Mouse (Mus musculus) MEL (cell line): Measurements from ENCODE around the gene Mical3. TPM values are rescaled to one million over a fixed set of nuclear protein-coding genes. Genes with fewer than 3 reads are reported as not detected.

Experiments used
- DNase-seq: peaks from one replicate; pipeline ENCODE4 v3.0.0; 2011; ENCODE audit warnings: low read depth, low spot score
- H3K27ac ChIP-seq: 2 replicates; pipeline ENCODE4 v1.5.1; 2012; ENCODE audit warnings: low read depth, mild to moderate bottlenecking, control low read depth, low read length, moderate library complexity; ENCODE audit not compliant: control insufficient read depth
- H3K27me3 ChIP-seq, 2 experiments: fragments of 150-350 bp in 1 of 2; sonication (generic) in 1 of 2; 2 replicates each; pipeline ENCODE4 v1.6.1; 2012; ENCODE audit warnings: low read length in 2 of 2, mild to moderate bottlenecking in 2 of 2, improper control_type of control experiment in 1 of 2, moderate library complexity in 1 of 2; ENCODE audit not compliant: insufficient read depth in 2 of 2, control insufficient read depth in 1 of 2
- H3K36me3 ChIP-seq, 2 experiments: 2 replicates each; pipeline ENCODE4 v1.6.1; 2012 to 2014; ENCODE audit warnings: low read length in 2 of 2, improper control_type of control experiment in 1 of 2, inconsistent platforms in 1 of 2, mild to moderate bottlenecking in 1 of 2; ENCODE audit not compliant: insufficient read depth in 2 of 2, control insufficient read depth in 1 of 2
- H3K4me1 ChIP-seq, 2 experiments: fragments of 150-350 bp in 1 of 2; sonication (generic) in 1 of 2; 2 replicates each; pipeline ENCODE4 v1.6.1; 2012; ENCODE audit warnings: low read length in 2 of 2, improper control_type of control experiment in 1 of 2, mild to moderate bottlenecking in 1 of 2; ENCODE audit not compliant: insufficient read depth in 2 of 2, control insufficient read depth in 1 of 2
- H3K4me3 ChIP-seq, 2 experiments: fragments of 150-350 bp in 1 of 2; sonication (generic) in 1 of 2; 2 replicates each; pipeline ENCODE4 v1.5.1; 2012; ENCODE audit warnings: low read depth in 2 of 2, low read length in 2 of 2, mild to moderate bottlenecking in 2 of 2, moderate library complexity in 2 of 2, control low read depth in 1 of 2, improper control_type of control experiment in 1 of 2; ENCODE audit not compliant: control insufficient read depth in 1 of 2, insufficient read depth in 1 of 2
- H3K79me2 ChIP-seq: 2 replicates; pipeline ENCODE4 v1.6.1; 2012; ENCODE audit warnings: mild to moderate bottlenecking, low read length, moderate library complexity; ENCODE audit not compliant: control insufficient read depth, poor library complexity, insufficient read depth
- H3K9ac ChIP-seq: 2 replicates; pipeline ENCODE4 v1.6.1; 2012; ENCODE audit warnings: low read depth, mild to moderate bottlenecking, control low read depth, low read length, moderate library complexity; ENCODE audit not compliant: control insufficient read depth, poor library complexity, severe bottlenecking
- H3K9me3 ChIP-seq: fragments of 150-350 bp; sonication (generic); replicated peaks from 2 replicates; pipeline ENCODE4 v1.6.1; 2012; ENCODE audit warnings: mild to moderate bottlenecking, low read length, improper control_type of control experiment, moderate library complexity; ENCODE audit not compliant: insufficient read depth
- CTCF ChIP-seq, 3 experiments: IDR thresholded peaks in 2 of 3; conservative IDR thresholded peaks in 1 of 3; 2 replicates each; pipeline ENCODE4 v1.5.1; 2011 to 2012; ENCODE audit warnings: low read length in 3 of 3, low read depth in 2 of 3, mild to moderate bottlenecking in 2 of 3, improper control_type of control experiment in 1 of 3, inconsistent platforms in 1 of 3, mixed read lengths in 1 of 3, moderate library complexity in 1 of 3; ENCODE audit not compliant: control insufficient read depth in 1 of 3, insufficient read depth in 1 of 3, poor library complexity in 1 of 3, severe bottlenecking in 1 of 3
- E2F4 ChIP-seq: IDR thresholded peaks from 2 replicates; pipeline ENCODE4 v1.6.1; 2011; ENCODE audit warnings: low read depth, low read length, improper control_type of control experiment, borderline replicate concordance
- ELF1 ChIP-seq: IDR thresholded peaks from 2 replicates; pipeline ENCODE4 v1.6.1; 2014; ENCODE audit warnings: low read depth, mild to moderate bottlenecking, inconsistent platforms, low read length, improper control_type of control experiment, moderate library complexity
- EP300 ChIP-seq, 2 experiments: IDR thresholded peaks; 2 replicates each; pipeline ENCODE4 v1.6.1; 2011; ENCODE audit warnings: improper control_type of control experiment in 2 of 2, low read length in 2 of 2, low read depth in 1 of 2, mild to moderate bottlenecking in 1 of 2
- KAT2A ChIP-seq: conservative IDR thresholded peaks from 2 replicates; pipeline ENCODE4 v1.6.1; 2012; ENCODE audit warnings: low read depth, low read length, improper control_type of control experiment, inconsistent platforms
- MAFK ChIP-seq: IDR thresholded peaks from 2 replicates; pipeline ENCODE4 v1.6.1; 2011; ENCODE audit warnings: low read depth, mild to moderate bottlenecking, low read length, improper control_type of control experiment, borderline replicate concordance
- MAX ChIP-seq: IDR thresholded peaks from 2 replicates; pipeline ENCODE4 v1.6.1; 2011; ENCODE audit warnings: low read length, improper control_type of control experiment
- MEF2A ChIP-seq: IDR thresholded peaks from 2 replicates; pipeline ENCODE4 v1.6.1; 2014; ENCODE audit warnings: low read depth, mild to moderate bottlenecking, inconsistent platforms, low read length, improper control_type of control experiment; ENCODE audit not compliant: poor library complexity, insufficient replicate concordance, severe bottlenecking; ENCODE audit errors: extremely low read depth
- MXI1 ChIP-seq: IDR thresholded peaks from 2 replicates; pipeline ENCODE4 v1.6.1; 2011; ENCODE audit warnings: mild to moderate bottlenecking, low read depth, low read length, improper control_type of control experiment
- MYB ChIP-seq: IDR thresholded peaks from 2 replicates; pipeline ENCODE4 v1.6.1; 2011; ENCODE audit warnings: mild to moderate bottlenecking, low read depth, low read length, improper control_type of control experiment
- NELFE ChIP-seq: IDR thresholded peaks from 2 replicates; pipeline ENCODE4 v1.6.1; 2011; ENCODE audit warnings: low read depth, low read length, improper control_type of control experiment
- POLR2AphosphoS2 ChIP-seq: IDR thresholded peaks from 2 replicates; pipeline ENCODE4 v1.6.1; 2011; ENCODE audit warnings: low read length, improper control_type of control experiment
- POLR2AphosphoS5 ChIP-seq: IDR thresholded peaks from 2 replicates; pipeline ENCODE4 v1.6.1; 2012; ENCODE audit warnings: low read depth, borderline replicate concordance, mild to moderate bottlenecking, inconsistent platforms, low read length, moderate library complexity, mixed read lengths
- SMC3 ChIP-seq: IDR thresholded peaks from 2 replicates; pipeline ENCODE4 v1.6.1; 2011; ENCODE audit warnings: low read depth, low read length, improper control_type of control experiment
- TAL1 ChIP-seq: IDR thresholded peaks from 2 replicates; pipeline ENCODE4 v1.6.1; 2012; ENCODE audit warnings: mild to moderate bottlenecking, inconsistent platforms, low read length, moderate library complexity, mixed read lengths
- TBP ChIP-seq: IDR thresholded peaks from 2 replicates; pipeline ENCODE4 v1.8.0; 2011; ENCODE audit warnings: low read depth, low read length, improper control_type of control experiment
- TCF12 ChIP-seq: IDR thresholded peaks from 2 replicates; pipeline ENCODE4 v1.6.1; 2014; ENCODE audit warnings: low read depth, mild to moderate bottlenecking, inconsistent platforms, low read length, improper control_type of control experiment, moderate library complexity
- UBTF ChIP-seq: IDR thresholded peaks from 2 replicates; pipeline ENCODE4 v1.6.1; 2012; ENCODE audit warnings: low read depth, mild to moderate bottlenecking, inconsistent platforms, low read length, improper control_type of control experiment, moderate library complexity, borderline replicate concordance; ENCODE audit not compliant: insufficient read depth
- USF1 ChIP-seq: IDR thresholded peaks from 2 replicates; pipeline ENCODE4 v1.6.1; 2014; ENCODE audit warnings: low read depth, mild to moderate bottlenecking, inconsistent platforms, low read length, improper control_type of control experiment, moderate library complexity
- USF2 ChIP-seq, 2 experiments: IDR thresholded peaks; 2 replicates each; pipeline ENCODE4 v1.6.1; 2011 to 2012; ENCODE audit warnings: improper control_type of control experiment in 2 of 2, low read length in 2 of 2, borderline replicate concordance in 1 of 2, inconsistent platforms in 1 of 2, low read depth in 1 of 2, mild to moderate bottlenecking in 1 of 2; ENCODE audit not compliant: insufficient read depth in 1 of 2
- ZC3H11A ChIP-seq: IDR thresholded peaks from 2 replicates; pipeline ENCODE4 v1.6.1; 2012; ENCODE audit warnings: low read depth, mild to moderate bottlenecking, inconsistent platforms, low read length, improper control_type of control experiment
- ZMIZ1 ChIP-seq: IDR thresholded peaks from 2 replicates; pipeline ENCODE4 v1.6.1; 2012; ENCODE audit warnings: low read depth, mild to moderate bottlenecking, inconsistent platforms, low read length, improper control_type of control experiment, moderate library complexity
- polyA plus RNA-seq, 2 experiments: library from polyadenylated mRNA; stranded (reverse) in 1 of 2; unstranded in 1 of 2; fragments of >175 nt in 1 of 2; fragments of >200 nt in 1 of 2; gene quantifications; 2 replicates each; pipeline versions ENCODE4 v1.2.1 to v1.2.4; 2012; ENCODE audit warnings: low replicate concordance in 2 of 2, low read depth in 1 of 2; ENCODE audit not compliant: insufficient read length in 2 of 2, insufficient read depth in 1 of 2, missing spikeins in 1 of 2
- total RNA-seq: library from RNA; depleted of rRNA; stranded (reverse); fragments of 300-350 nt; gene quantifications from 2 replicates; pipeline ENCODE4 v1.2.3, GENCODE M21; 2012

Gene Mical3
- total and polyA plus RNA-seq, 3 experiments: 19.8 to 125 (median 31.4) TPM

DNA sequence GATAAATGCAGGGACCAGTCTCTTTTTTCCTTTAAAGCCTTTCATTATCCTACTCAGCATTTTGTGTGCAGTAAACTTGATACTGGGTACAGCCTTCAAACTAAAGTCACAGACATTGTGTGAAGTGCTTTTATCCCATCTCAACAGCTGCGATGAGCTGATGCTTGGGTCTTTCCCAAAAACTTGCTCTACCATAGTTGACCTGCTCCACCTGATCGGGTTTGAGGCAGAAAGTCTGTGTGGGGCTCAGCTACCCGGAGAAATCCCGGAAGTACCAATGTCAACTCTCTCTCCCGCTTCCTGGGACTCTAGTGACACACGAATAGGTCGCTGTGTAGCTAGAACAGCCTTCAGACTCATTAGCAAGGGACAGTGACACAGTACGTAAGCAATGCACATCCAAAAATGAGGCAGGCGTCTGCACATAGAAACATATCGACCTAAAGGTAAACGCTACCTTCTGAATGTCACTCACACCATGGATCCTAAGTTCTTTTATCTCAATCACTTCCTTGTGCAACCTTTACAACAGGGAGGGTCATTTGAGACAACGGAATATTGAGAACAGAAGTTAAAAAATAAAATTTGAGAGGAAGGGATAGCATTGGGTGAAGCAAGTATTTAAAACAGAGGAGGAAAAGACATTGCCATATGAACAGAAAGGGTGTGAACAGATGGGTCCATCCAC, 191.9 kb downstream of the Mical3 start:
- Histone ChIP-seq H3K9me3 (no peaks in the 10 kb centered on the region), H3K79me2 (no peaks in the 10 kb centered on the region), H3K4me3 (no peak overlapping the region), H3K27ac (no peak overlapping the region), H3K4me1 (no peaks in the 10 kb centered on the region), H3K9ac (no peak overlapping the region), H3K27me3 (no peaks in the 10 kb centered on the region), H3K36me3 (no peaks in the 10 kb centered on the region)
- TF ChIP-seq MEF2A: no peak
- TF ChIP-seq MXI1: no peak
- TF ChIP-seq MYB: no peak
- TF ChIP-seq E2F4: no peak
- no peak for TF ChIP-seq KAT2A
- TF ChIP-seq TAL1: no peak
- no peak for TF ChIP-seq ELF1
- no peak for TF ChIP-seq MAFK
- no peak for TF ChIP-seq UBTF
- no peak for TF ChIP-seq TCF12
- no peak for TF ChIP-seq USF2 (IDR thresholded peaks at IDR 0.05; ENCODE audit: borderline replicate concordance in 1 of 2, insufficient read depth in 1 of 2, low read depth in 1 of 2, low read length in 2 of 2)
- no peak for DNase-seq

DNA sequence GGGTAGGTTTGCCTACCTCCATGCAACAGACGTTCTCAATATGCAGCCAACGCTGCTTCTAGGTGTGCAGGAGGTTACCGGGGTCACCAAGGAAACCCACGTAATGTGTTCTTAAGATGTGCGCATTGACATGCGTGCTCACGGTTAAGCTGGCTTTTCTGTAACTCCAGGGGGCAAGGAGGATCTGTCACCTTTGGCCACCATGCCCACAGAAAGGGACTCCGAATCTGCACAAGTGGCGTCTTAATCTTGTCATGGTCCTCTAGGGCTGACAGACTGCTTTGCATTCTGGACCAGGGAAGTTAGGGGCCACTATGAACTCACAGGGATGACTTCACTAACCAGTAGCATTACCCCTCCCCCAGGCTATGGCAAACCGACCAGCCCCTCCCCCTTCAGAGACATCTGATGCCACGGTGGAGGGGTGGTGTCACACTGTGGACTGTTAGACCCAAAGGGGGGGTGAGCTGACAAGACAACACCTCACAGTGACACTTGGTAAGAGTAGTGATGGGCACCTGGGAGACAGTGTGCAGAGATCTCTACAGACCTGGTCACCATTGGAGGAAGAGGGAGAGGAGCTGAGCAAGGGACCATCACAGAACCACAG, 192.7 kb downstream of the Mical3 start:
- Histone ChIP-seq H3K27ac (no peak overlapping the region), H3K9ac (no peak overlapping the region), H3K36me3 (no peaks in the 10 kb centered on the region), H3K4me3 (no peak overlapping the region), H3K4me1 (no peaks in the 10 kb centered on the region), H3K9me3 (no peaks in the 10 kb centered on the region), H3K79me2 (no peaks in the 10 kb centered on the region), H3K27me3 (no peaks in the 10 kb centered on the region)
- DNase-seq: no peak
- TF ChIP-seq NELFE: no peak
- TF ChIP-seq UBTF: no peak
- no peak for TF ChIP-seq POLR2AphosphoS5
- TF ChIP-seq ZMIZ1: no peak
- TF ChIP-seq TBP: no peak
- no peak for TF ChIP-seq MAFK
- TF ChIP-seq EP300 (IDR thresholded peaks at IDR 0.05; ENCODE audit: low read depth in 1 of 2, low read length in 2 of 2): no peak
- TF ChIP-seq SMC3: no peak
- no peak for TF ChIP-seq MYB
- TF ChIP-seq ZC3H11A: no peak
- no peak for TF ChIP-seq ELF1
- no peak for TF ChIP-seq USF1
- no peak for TF ChIP-seq MXI1
- TF ChIP-seq CTCF (IDR thresholded peaks at IDR 0.05 in 2 of 3, conservative IDR thresholded peaks at IDR 0.05 in 1 of 3; ENCODE audit: control insufficient read depth in 1 of 3, insufficient read depth in 1 of 3, low read depth in 2 of 3, low read length in 3 of 3, poor library complexity in 1 of 3, severe bottlenecking in 1 of 3): no peak
- no peak for TF ChIP-seq MAX
- TF ChIP-seq TCF12: no peak
- no peak for TF ChIP-seq POLR2AphosphoS2
